25 mouse cellular contexts compared by ENCODE assay signal in genomic region chr10:116562731-116563480, GRCm38 (mm10). TPM values are rescaled to one million over a fixed set of nuclear protein-coding genes. Genes with fewer than 3 reads are reported as not detected.
DNase-seq lines count a peak whose midpoint lies in the region; TF ChIP-seq lines count a peak whose summit lies in the region.
"Had no signal": no experiment of that assay in that cellular context is flagged by ENCODE, and none has a peak within 500 bp of the region (broad histone marks: within the 10 kb centered on the region; RNA-seq: fewer than 3 reads in every experiment).

No protein-coding gene starts in this region.

- no peak for TF ChIP-seq POLR2A in CH12.LX (IDR thresholded peaks at IDR 0.05; ENCODE audit: low read depth, low read length)

- H3K36me3 ChIP-seq in CH12.LX (replicated peaks in 1 of 2; ENCODE audit: control insufficient read depth in 1 of 2, insufficient read depth in 1 of 2, low read length in 1 of 2): peaks cover 0 to 3% of the 10 kb centered on the region in 2 experiments
- no peaks in the 10 kb centered on the region for H3K36me3 ChIP-seq in ES-E14 (ENCODE audit: control insufficient read depth, insufficient read depth, low read length, poor library complexity, severe bottlenecking)
- H3K36me3 ChIP-seq: forebrain, embryonic 15.5 days; hindbrain, embryonic 12.5 days had no signal

- DNase-seq in spleen, postnatal 36 days (ENCODE audit: low spot score in 2 of 2): peak; percentile 57 to 66
- no peak for DNase-seq in spleen, postnatal 4 days (ENCODE audit: low spot score in 2 of 2)
- no peak for DNase-seq in CH12.LX (ENCODE audit: extremely low read depth)
- DNase-seq in ES-E14 (ENCODE audit: low read depth, low spot score): no peak
- peak; percentile 26 for DNase-seq in induced T-regulatory cell, adult 2 months (ENCODE audit: low read depth)
- DNase-seq in urinary bladder, postnatal 10 days (ENCODE audit: low spot score): no peak
- DNase-seq in lung, postnatal 25 days (ENCODE audit: low spot score): no peak
- DNase-seq: adrenal gland, postnatal 25 days; cerebellum, adult 11-12 months; cerebellum, adult 9-11 months; gastrocnemius, postnatal 10 days; heart, postnatal 36 days; kidney, postnatal 14 days; left cerebral cortex, postnatal 4 days; lung, adult 18-20 months; midbrain, embryonic 14.5 days; retina, postnatal 1 day; right cerebral cortex, postnatal 14 days; thymus, postnatal 36 days had no signal

- no peak for TF ChIP-seq RAD21 in CH12.LX (IDR thresholded peaks at IDR 0.05; ENCODE audit: low read depth, low read length)

- H3K27ac ChIP-seq in CH12.LX (ENCODE audit: insufficient read depth, low read depth): no peak overlapping the region; the same call in 1 of the 2 replicates
- H3K27ac ChIP-seq in ES-E14 (ENCODE audit: insufficient read depth, low read depth, low read length, poor library complexity, severe bottlenecking): peak overlapping the region; percentile 84; the same call in 1 of the 2 replicates
- H3K27ac ChIP-seq: embryonic facial prominence, embryonic 13.5 days; forebrain, embryonic 10.5 days; forebrain, embryonic 15.5 days; hindbrain, embryonic 12.5 days; hindbrain, postnatal 0 days; liver, embryonic 12.5 days had no signal

- H3K4me3 ChIP-seq in CH12.LX (replicated peaks in 1 of 3; ENCODE audit: low read depth in 2 of 3, low read length in 2 of 3, poor library complexity in 1 of 3) (peak overlapping the region in 1 of 3 experiments; percentile 52), ES-E14 (ENCODE audit: insufficient read depth in 1 of 2, low read depth in 1 of 2, low read length in 2 of 2, poor library complexity in 1 of 2, severe bottlenecking in 1 of 2) (peak overlapping the region; percentile 21 to 23; a peak in 3 of 4 replicates)
- H3K4me3 ChIP-seq: embryonic facial prominence, embryonic 13.5 days; forebrain, embryonic 10.5 days; forebrain, embryonic 15.5 days; hindbrain, embryonic 12.5 days; liver, embryonic 12.5 days had no signal

- TF ChIP-seq CTCF in CH12.LX (conservative IDR thresholded peaks at IDR 0.05 in 1 of 2, IDR thresholded peaks at IDR 0.05 in 1 of 2; ENCODE audit: low read depth in 2 of 2, low read length in 2 of 2): no peak

- peaks cover 69% of the 10 kb centered on the region for H3K79me2 ChIP-seq in CH12.LX (replicated peaks; ENCODE audit: control insufficient read depth, extremely low read depth, insufficient read depth, poor library complexity, severe bottlenecking)

- peak overlapping the region; percentile 99 for H3K4me2 ChIP-seq in CH12.LX (ENCODE audit: insufficient read depth, low read depth, poor library complexity, severe bottlenecking)
- H3K4me2 ChIP-seq: embryonic facial prominence, embryonic 13.5 days; forebrain, embryonic 15.5 days; hindbrain, embryonic 12.5 days; liver, embryonic 12.5 days had no signal

- no peaks in the 10 kb centered on the region for H3K27me3 ChIP-seq in CH12.LX (replicated peaks)
- H3K27me3 ChIP-seq: embryonic facial prominence, embryonic 13.5 days; forebrain, embryonic 15.5 days; hindbrain, embryonic 12.5 days; liver, embryonic 12.5 days had no signal

- TF ChIP-seq EP300 in CH12.LX (IDR thresholded peaks at IDR 0.05; ENCODE audit: low read length): no peak

- in situ Hi-C loops in CH12.LX (cut with MboI; ENCODE audit: low pct_ligation_motif_present, low pct_unique_long_range_greater_than_20kb, low sequenced_read_pairs): no loop called here
- in situ Hi-C loops in ES-E14 (cut with MboI; ENCODE audit: low sequenced_read_pairs in 2 of 2, unreplicated experiment in 2 of 2): no loop called here

- H3K9ac ChIP-seq in CH12.LX (ENCODE audit: insufficient read depth, low read depth): peak overlapping the region; percentile 48
- no peak overlapping the region; the same call in 1 of the 2 replicates for H3K9ac ChIP-seq in ES-E14 (ENCODE audit: insufficient read depth, low read depth, low read length, poor library complexity, severe bottlenecking)
- H3K9ac ChIP-seq: embryonic facial prominence, embryonic 13.5 days; forebrain, embryonic 15.5 days; hindbrain, embryonic 12.5 days; liver, embryonic 12.5 days had no signal

- dilution Hi-C loops in CH12.LX (cut with MboI; ENCODE audit: extremely low pct_ligation_motif_present, extremely low pct_unique_long_range_greater_than_20kb, low sequenced_read_pairs): no loop called here

- H3K9me3 ChIP-seq in CH12.LX (replicated peaks; ENCODE audit: low read length) (no peaks in the 10 kb centered on the region), ES-E14 (ENCODE audit: control insufficient read depth, insufficient read depth, low read depth, low read length) (no peaks in the 10 kb centered on the region)
- H3K9me3 ChIP-seq: embryonic facial prominence, embryonic 13.5 days; forebrain, embryonic 15.5 days; liver, embryonic 12.5 days had no signal

- peaks cover 10 to 59% of the 10 kb centered on the region in 2 experiments for H3K4me1 ChIP-seq in CH12.LX (ENCODE audit: control insufficient read depth in 1 of 2, insufficient read depth in 2 of 2)
- peaks cover 2 to 40% of the 10 kb centered on the region in 2 experiments for H3K4me1 ChIP-seq in ES-E14 (ENCODE audit: control insufficient read depth in 2 of 2, insufficient read depth in 2 of 2, low read length in 2 of 2, poor library complexity in 1 of 2)

TF ChIP-seq in CH12.LX, 34 proteins besides CTCF, POLR2A, EP300 and RAD21:
- TF ChIP-seq MAFK (IDR thresholded peaks at IDR 0.05; ENCODE audit: insufficient replicate concordance, low read length) (no peak), ETS1 (conservative IDR thresholded peaks at IDR 0.05; ENCODE audit: low read depth, low read length) (no peak), SIN3A (IDR thresholded peaks at IDR 0.05; ENCODE audit: low read length) (no peak), USF2 (conservative IDR thresholded peaks at IDR 0.05; ENCODE audit: low read depth, low read length) (no peak), CHD2 (IDR thresholded peaks at IDR 0.05; ENCODE audit: low read length) (no peak), JUN (IDR thresholded peaks at IDR 0.05; ENCODE audit: insufficient read depth, low read depth, low read length) (no peak), MAX (IDR thresholded peaks at IDR 0.05; ENCODE audit: low read length) (no peak), UBTF (IDR thresholded peaks at IDR 0.05; ENCODE audit: low read depth, low read length) (no peak), NRF1 (IDR thresholded peaks at IDR 0.05; ENCODE audit: low read depth, low read length) (no peak), GABPA (IDR thresholded peaks at IDR 0.05; ENCODE audit: insufficient replicate concordance, low read depth, low read length) (no peak), BHLHE40 (IDR thresholded peaks at IDR 0.05; ENCODE audit: low read depth, low read length) (no peak), ZKSCAN1 (IDR thresholded peaks at IDR 0.05; ENCODE audit: borderline replicate concordance, low read depth, low read length) (no peak)

TF ChIP-seq in ES-E14, 5 proteins besides CTCF, POLR2A, EP300 and RAD21:
- no peak for TF ChIP-seq HCFC1 (IDR thresholded peaks at IDR 0.05; ENCODE audit: borderline replicate concordance, insufficient read depth, low read length)
- TF ChIP-seq ZNF384 (IDR thresholded peaks at IDR 0.05; ENCODE audit: low read depth, low read length): no peak
- no peak for TF ChIP-seq CHD2 (IDR thresholded peaks at IDR 0.05; ENCODE audit: low read depth, low read length)
- no peak for TF ChIP-seq ZC3H11A (IDR thresholded peaks at IDR 0.05; ENCODE audit: borderline replicate concordance, low read depth, low read length)
- TF ChIP-seq MAFK (IDR thresholded peaks at IDR 0.05; ENCODE audit: insufficient read depth, low read depth, low read length): no peak

RNA-seq across cellular contexts. Expression of gene Cnot2, which starts 18.4 kb away (rescaled TPM):
- total RNA-seq in CH12.LX (2012; rRNA removed) (69.5 and 77.6 TPM in 2 replicates), CH12.LX (2014; rRNA removed) (150 and 155 TPM in 2 replicates), ES-E14 (2012; rRNA removed) (65.2 and 80.5 TPM in 2 replicates)
- 92.2 and 97.0 TPM in 2 replicates for polyA plus RNA-seq in CH12.LX (2012; ENCODE audit: insufficient read length, low read depth)

Comparison
In these comparisons a context has a peak if more than half of its experiments do, and no peak if none do; other contexts are left out.
1. DNase-seq: peak in spleen, postnatal 36 days (2 of 2) and induced T-regulatory cell, adult 2 months (single experiment); none in spleen, postnatal 4 days (0 of 2), CH12.LX (single experiment), ES-E14 (single experiment), urinary bladder, postnatal 10 days (single experiment) and lung, postnatal 25 days (single experiment).